Mouse (Mus musculus): ENCODE results near the gene Ap5z1.

Ap5z1 gene

GRCm38 (mm10) chr5:142520360-142520759 lies 56.6 kb downstream of the Ap5z1 start:
- DNase-seq (ENCODE audit: low read depth, low spot score), result no peak

GRCm38 (mm10) chr5:142521195-142521866 lies 57.6 kb downstream of the Ap5z1 start:
- DNase-seq (ENCODE audit: low read depth, low spot score), result no peak

GRCm38 (mm10) chr5:142524711-142525464 lies 61.1 kb downstream of the Ap5z1 start:
- DNase-seq (ENCODE audit: low read depth, low spot score), result no peak

Measured in brain, embryonic 18.5 days (tissue).